Mouse (Mus musculus): ENCODE results near the gene Degs1.

GRCm38 (mm10) chr1:182297246-182297645, 14.6 kb upstream of the Degs1 start:
- no peak for TF ChIP-seq CTCF (conservative IDR thresholded peaks at IDR 0.05; ENCODE audit: low read length)
- no peak for TF ChIP-seq POU5F1 (IDR thresholded peaks at IDR 0.05; ENCODE audit: borderline replicate concordance, low read length)

Data from E14TG2a.4 (cell line).